Mouse (Mus musculus): Measurements from ENCODE around the gene Diablo. TPM values are rescaled to one million over a fixed set of nuclear protein-coding genes. Genes with fewer than 3 reads are reported as not detected.
A peak's percentile ranks its signal among the peaks of the same experiment; 100 is the strongest.

Diablo gene
- polyA plus RNA-seq (2015; fragmentation: Nextera tagmentation; extraction: Ambion mirVana): 95.4 and 99.4 TPM in 2 replicates

GRCm38 (mm10) chr5:123523692-123524392 lies at the start of gene Diablo:
Gene Diablo (minus strand): TSS chr5:123524176.
- under 1% methylated on average over 81 of the region's 82 CpGs for WGBS
- peaks cover 22% of the 10 kb centered on the region for H3K4me1 ChIP-seq
- no peaks in the 10 kb centered on the region for H3K27me3 ChIP-seq
- H3K4me2 ChIP-seq: peak within 1 kb of the TSS; percentile 91
- peak within 1 kb of the TSS; percentile 74 for H3K27ac ChIP-seq
- H3K9me3 ChIP-seq: no peaks in the 10 kb centered on the region
- H3K9ac ChIP-seq: peak within 1 kb of the TSS; percentile 83
- peak within 1 kb of the TSS; percentile 94 for H3K4me3 ChIP-seq
- peak; percentile 95 for ATAC-seq (ENCODE audit: insufficient number of reproducible peaks, low FRiP score, low TSS enrichment, low read depth)
- H3K36me3 ChIP-seq: peaks cover 17% of the 10 kb centered on the region

DNA sequence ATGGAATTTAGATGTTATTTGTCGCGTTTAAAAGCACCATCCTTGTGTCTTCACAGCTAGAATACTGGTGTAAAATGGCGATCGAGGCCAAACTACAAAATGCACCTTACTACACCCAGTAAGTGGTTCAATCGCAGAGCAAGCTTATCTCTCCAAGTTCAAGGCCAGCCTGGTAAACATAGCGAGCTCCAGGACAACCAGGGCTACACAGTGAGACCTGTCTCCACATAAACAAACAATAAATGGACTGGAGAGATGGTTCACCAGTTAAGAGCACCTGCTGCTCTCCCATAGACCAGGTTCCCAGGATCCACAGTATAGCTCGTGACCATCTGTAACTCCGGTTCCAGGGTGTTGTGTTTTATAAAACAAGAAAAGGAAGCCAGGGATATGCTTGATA lies 49.4 kb upstream of the Diablo start:
- Histone ChIP-seq H3K27me3 (no peaks in the 10 kb centered on the region), H3K36me3 (peaks cover 23% of the 10 kb centered on the region), H3K4me2 (peak overlapping the region; percentile 89), H3K4me3 (peak overlapping the region; percentile 97), H3K9ac (no peak overlapping the region), H3K9me3 (no peaks in the 10 kb centered on the region), H3K27ac (no peak overlapping the region), H3K4me1 (peaks cover 13% of the 10 kb centered on the region)
- ATAC-seq (ENCODE audit: insufficient number of reproducible peaks, low FRiP score, low TSS enrichment, low read depth): no peak
- WGBS: 64% methylated on average over 8 of the region's 8 CpGs

- Histone ChIP-seq H3K27ac (peak within 1 kb of the TSS; percentile 66), H3K9ac (peak within 1 kb of the TSS; percentile 79)
- WGBS: under 1% methylated on average over 54 of the region's 54 CpGs
Observed at GRCm38 (mm10) chr5:123572357-123573186, 48.6 kb upstream of the Diablo start, which contains the start of gene Vps33a. Gene Vps33a (minus strand): TSS chr5:123573038.

DNA sequence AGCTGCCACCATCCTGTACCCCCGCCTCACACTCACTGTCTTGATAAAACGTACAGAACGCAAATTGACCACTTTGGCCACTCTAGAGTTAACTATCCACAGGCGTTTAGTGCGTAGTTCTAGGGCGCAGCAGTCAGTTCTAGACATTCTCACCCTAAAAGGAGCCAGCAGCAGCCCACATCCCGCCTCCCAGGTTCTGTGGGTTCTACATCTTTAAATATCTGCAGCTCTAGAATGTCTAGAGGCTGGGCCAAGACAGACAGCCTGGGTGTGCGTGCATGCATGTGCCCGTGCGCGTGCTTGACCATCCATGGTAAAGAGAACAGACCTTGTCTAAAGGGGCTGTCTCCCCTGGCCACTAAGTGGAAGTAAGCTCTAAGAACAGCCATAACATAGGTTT lies 37.2 kb upstream of the Diablo start:
- Histone ChIP-seq H3K27me3 (no peaks in the 10 kb centered on the region), H3K4me1 (no peaks in the 10 kb centered on the region), H3K9me3 (no peaks in the 10 kb centered on the region), H3K36me3 (peaks cover 81% of the 10 kb centered on the region), H3K9ac (no peak overlapping the region), H3K27ac (no peak overlapping the region), H3K4me3 (no peak overlapping the region), H3K4me2 (no peak overlapping the region)
- ATAC-seq (ENCODE audit: insufficient number of reproducible peaks, low FRiP score, low TSS enrichment, low read depth): no peak
- 93% methylated on average over 11 of the region's 11 CpGs for WGBS

More at GRCm38 (mm10) chr5:123572357-123573186, 48.6 kb upstream of the Diablo start, which contains the start of gene Vps33a:
- H3K4me1 ChIP-seq: peaks cover 13% of the 10 kb centered on the region
- H3K4me2 ChIP-seq: peak within 1 kb of the TSS; percentile 89
- ATAC-seq (ENCODE audit: insufficient number of reproducible peaks, low FRiP score, low TSS enrichment, low read depth): peak; percentile 85
- H3K4me3 ChIP-seq: peak within 1 kb of the TSS; percentile 97
- peaks cover 30% of the 10 kb centered on the region for H3K36me3 ChIP-seq
- no peaks in the 10 kb centered on the region for H3K27me3 ChIP-seq
- H3K9me3 ChIP-seq: no peaks in the 10 kb centered on the region

DNA sequence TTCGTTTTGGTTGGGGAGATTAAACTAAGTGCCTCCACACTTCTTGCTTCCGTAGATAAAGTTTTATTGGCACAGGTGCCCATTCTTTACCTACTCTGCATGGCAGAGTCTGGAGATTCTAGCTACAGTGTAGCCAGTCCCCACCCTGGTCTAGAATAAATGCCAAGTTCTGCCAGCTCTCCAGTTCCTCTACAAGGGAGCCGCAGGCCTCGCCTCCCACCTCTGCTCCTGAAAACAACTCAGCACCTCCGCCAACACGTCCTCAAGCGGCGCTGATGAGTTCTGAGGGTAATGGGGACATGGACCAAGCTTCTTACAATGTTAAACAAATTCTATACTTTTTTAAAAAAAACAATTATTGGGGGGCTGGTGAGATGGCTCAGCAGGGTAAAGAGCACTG lies 35.6 kb upstream of the Diablo start:
- Histone ChIP-seq H3K27me3 (no peaks in the 10 kb centered on the region), H3K27ac (no peak overlapping the region), H3K4me1 (no peaks in the 10 kb centered on the region), H3K9me3 (no peaks in the 10 kb centered on the region), H3K4me3 (no peak overlapping the region), H3K9ac (no peak overlapping the region), H3K36me3 (peaks cover 78% of the 10 kb centered on the region), H3K4me2 (no peak overlapping the region)
- no peak for ATAC-seq (ENCODE audit: insufficient number of reproducible peaks, low FRiP score, low TSS enrichment, low read depth)
- WGBS: 89% methylated on average over 8 of the region's 8 CpGs

- Histone ChIP-seq H3K4me2 (no peak overlapping the region), H3K4me3 (no peak overlapping the region), H3K27ac (no peak overlapping the region), H3K36me3 (peaks cover 52% of the 10 kb centered on the region), H3K9me3 (no peaks in the 10 kb centered on the region), H3K4me1 (no peaks in the 10 kb centered on the region), H3K27me3 (no peaks in the 10 kb centered on the region), H3K9ac (no peak overlapping the region)
- no peak for ATAC-seq (ENCODE audit: insufficient number of reproducible peaks, low FRiP score, low TSS enrichment, low read depth)
- 65% methylated on average over 2 of the region's 2 CpGs for WGBS
Observed at GRCm38 (mm10) chr5:123556451-123556850, 32.5 kb upstream of the Diablo start.

DNA sequence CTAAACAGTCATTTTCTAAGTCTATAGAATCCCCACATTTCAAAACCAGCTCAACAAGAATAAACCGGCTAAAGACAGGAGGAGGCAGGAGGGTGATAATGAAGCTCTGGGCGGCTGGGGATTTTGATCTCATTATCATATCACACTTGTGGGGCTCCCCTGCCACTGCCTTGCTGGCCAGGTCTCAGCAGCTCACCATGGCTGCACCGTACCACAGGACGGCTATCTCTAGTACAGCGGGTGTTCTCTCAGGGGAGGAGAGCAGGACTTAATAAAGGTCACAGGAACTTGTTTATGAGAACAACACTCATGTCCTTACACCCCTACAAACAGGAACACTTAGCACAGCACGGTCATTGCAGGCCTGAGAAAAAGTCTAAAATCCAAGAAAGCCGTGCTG lies 31.7 kb upstream of the Diablo start:
- Histone ChIP-seq H3K4me2 (no peak overlapping the region), H3K27ac (no peak overlapping the region), H3K4me1 (no peaks in the 10 kb centered on the region), H3K36me3 (peaks cover 44% of the 10 kb centered on the region), H3K4me3 (no peak overlapping the region), H3K27me3 (no peaks in the 10 kb centered on the region), H3K9ac (no peak overlapping the region), H3K9me3 (no peaks in the 10 kb centered on the region)
- no peak for ATAC-seq (ENCODE audit: insufficient number of reproducible peaks, low FRiP score, low TSS enrichment, low read depth)
- 88% methylated on average over 7 of the region's 7 CpGs for WGBS

GRCm38 (mm10) chr5:123533801-123534200 lies 9.8 kb upstream of the Diablo start:
- Histone ChIP-seq H3K4me2 (no peak overlapping the region), H3K4me1 (no peaks in the 10 kb centered on the region), H3K27me3 (no peaks in the 10 kb centered on the region), H3K9ac (no peak overlapping the region), H3K9me3 (no peaks in the 10 kb centered on the region), H3K36me3 (peaks cover 81% of the 10 kb centered on the region), H3K27ac (no peak overlapping the region), H3K4me3 (no peak overlapping the region)
- 91% methylated on average over 10 of the region's 10 CpGs for WGBS
- no peak for ATAC-seq (ENCODE audit: insufficient number of reproducible peaks, low FRiP score, low TSS enrichment, low read depth)

GRCm38 (mm10) chr5:123530056-123530455 lies 6.1 kb upstream of the Diablo start:
- Histone ChIP-seq H3K9ac (no peak overlapping the region), H3K9me3 (no peaks in the 10 kb centered on the region), H3K4me1 (no peaks in the 10 kb centered on the region), H3K27ac (no peak overlapping the region), H3K36me3 (peaks cover 73% of the 10 kb centered on the region), H3K27me3 (no peaks in the 10 kb centered on the region), H3K4me3 (no peak overlapping the region), H3K4me2 (no peak overlapping the region)
- ATAC-seq (ENCODE audit: insufficient number of reproducible peaks, low FRiP score, low TSS enrichment, low read depth): no peak
- 90% methylated on average over 8 of the region's 8 CpGs for WGBS

DNA sequence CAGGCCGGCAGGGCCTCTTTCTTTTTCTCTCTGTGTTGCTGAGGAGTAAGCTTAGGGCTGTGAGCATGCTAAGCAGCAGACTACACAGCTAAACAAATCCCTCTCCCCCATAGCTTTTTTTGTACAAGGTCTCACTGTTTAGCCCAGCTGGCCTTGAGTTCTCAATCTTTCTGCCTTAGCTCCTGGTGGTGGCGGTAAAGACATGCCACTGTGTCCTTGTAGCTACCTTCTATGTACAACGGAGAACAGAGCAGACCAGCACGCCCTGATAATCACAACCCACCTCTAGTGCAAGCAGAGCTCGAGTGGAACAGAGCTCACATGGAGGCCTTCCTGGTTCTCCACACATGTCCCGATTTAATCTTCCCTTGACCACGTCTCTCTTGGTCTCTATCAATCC lies 4.7 kb upstream of the Diablo start:
- Histone ChIP-seq H3K27ac (no peak overlapping the region), H3K27me3 (no peaks in the 10 kb centered on the region), H3K9me3 (no peaks in the 10 kb centered on the region), H3K4me2 (no peak overlapping the region), H3K4me1 (peaks cover 5% of the 10 kb centered on the region), H3K36me3 (peaks cover 60% of the 10 kb centered on the region), H3K9ac (no peak overlapping the region), H3K4me3 (no peak overlapping the region)
- ATAC-seq (ENCODE audit: insufficient number of reproducible peaks, low FRiP score, low TSS enrichment, low read depth): no peak
- WGBS: 76% methylated on average over 7 of the region's 7 CpGs

GRCm38 (mm10) chr5:123525916-123526495 lies 2.0 kb upstream of the Diablo start:
- ATAC-seq (ENCODE audit: insufficient number of reproducible peaks, low FRiP score, low TSS enrichment, low read depth): no peak
- no peak overlapping the region for H3K4me2 ChIP-seq
- no peaks in the 10 kb centered on the region for H3K9me3 ChIP-seq

DNA sequence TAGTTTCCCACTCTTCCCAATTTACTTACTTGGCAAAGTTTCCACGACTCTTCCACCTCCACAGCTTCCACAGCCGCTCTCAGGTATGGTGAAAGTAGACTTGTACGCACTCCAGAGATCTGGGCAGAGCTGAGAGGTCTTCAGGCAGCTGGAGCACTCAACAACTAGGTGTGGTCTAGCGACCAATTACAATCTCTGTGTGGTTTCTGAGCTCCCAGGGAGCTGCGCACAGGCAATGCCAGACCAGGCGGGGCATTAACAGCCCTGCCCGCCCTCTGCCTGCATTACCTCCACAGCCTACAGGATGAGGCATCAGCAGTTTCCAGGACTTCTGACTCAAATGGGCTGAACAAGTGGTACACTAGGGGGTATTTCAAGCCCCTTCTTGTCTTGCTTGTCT lies 1.3 kb upstream of the Diablo start, which contains the start of gene Gm49027:
Gene Gm49027 (minus strand): TSS at position 208 of the 400 bp plus-strand sequence.
- ATAC-seq (ENCODE audit: insufficient number of reproducible peaks, low FRiP score, low TSS enrichment, low read depth): no peak
- Histone ChIP-seq H3K4me3 (peak within 1 kb of the TSS; percentile 94), H3K9ac (no peak within 1 kb of the TSS), H3K4me2 (peak within 1 kb of the TSS; percentile 91), H3K9me3 (no peaks in the 10 kb centered on the region), H3K27me3 (no peaks in the 10 kb centered on the region), H3K27ac (no peak within 1 kb of the TSS), H3K36me3 (peaks cover 27% of the 10 kb centered on the region), H3K4me1 (peaks cover 22% of the 10 kb centered on the region)
- 89% methylated on average over 7 of the region's 7 CpGs for WGBS

More at GRCm38 (mm10) chr5:123525916-123526495, 2.0 kb upstream of the Diablo start:
- H3K4me3 ChIP-seq: no peak overlapping the region
- H3K4me1 ChIP-seq: peaks cover 22% of the 10 kb centered on the region
- H3K27me3 ChIP-seq: no peaks in the 10 kb centered on the region
- 88% methylated on average over 9 of the region's 9 CpGs for WGBS
- H3K27ac ChIP-seq: no peak overlapping the region
- no peak overlapping the region for H3K9ac ChIP-seq
- peaks cover 34% of the 10 kb centered on the region for H3K36me3 ChIP-seq

Data from limb, embryonic 15.5 days (tissue).